Mouse (Mus musculus) frontal cortex, adult (tissue): ENCODE measurements around the gene Gm37419.

Source experiments
- ATAC-seq: cut with Nextera tagmentation; 2 replicates; pipeline ENCODE4 v1.9.2; 2017; ENCODE audit warnings: mild to moderate bottlenecking, moderate library complexity, mixed read lengths; ENCODE audit not compliant: low TSS enrichment

Gene Gm37419

DNA sequence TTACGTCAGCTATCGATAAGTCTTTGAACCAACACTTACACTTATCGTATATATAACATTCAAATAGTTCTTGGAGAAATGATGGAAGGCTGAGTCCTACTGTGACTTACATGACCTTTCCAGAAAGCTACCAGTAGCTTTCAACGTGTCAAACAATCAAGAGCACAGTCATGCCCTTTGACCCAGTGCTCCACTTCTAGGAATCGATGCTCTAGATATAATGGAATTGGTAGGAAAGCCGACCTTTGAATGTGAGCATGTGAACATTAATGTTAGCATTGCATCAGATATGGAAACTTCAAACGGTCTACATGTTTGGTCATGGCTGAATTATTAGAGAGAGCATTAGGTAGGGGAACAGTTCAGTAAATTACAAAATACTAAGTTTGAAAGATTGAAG is 8.1 kb downstream of the Gm37419 start:
- no peak for ATAC-seq

GRCm38 (mm10) chr16:23997228-23997627 is 8.9 kb downstream of the Gm37419 start:
- no peak for ATAC-seq

- ATAC-seq = no peak
Observed at GRCm38 (mm10) chr16:23997912-23998311, 9.6 kb downstream of the Gm37419 start.

DNA sequence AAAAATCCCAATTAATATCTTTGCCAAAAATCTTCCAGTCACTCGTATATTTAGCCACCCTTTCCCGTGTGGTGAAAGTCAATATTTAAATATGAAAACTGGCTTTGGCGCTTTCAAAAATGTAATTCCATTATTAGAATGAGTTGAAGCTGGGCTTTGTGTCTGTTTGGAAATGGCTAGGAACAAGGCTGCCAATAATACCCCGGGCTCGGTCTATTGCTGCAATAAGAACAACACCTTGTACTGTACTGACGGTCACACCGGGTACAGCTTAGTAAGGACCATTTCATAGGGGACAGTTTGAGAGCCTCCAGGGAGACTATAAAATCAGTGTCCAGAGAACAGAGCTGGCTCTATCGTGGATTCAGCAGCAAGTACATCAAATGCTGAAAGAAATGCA is 17.6 kb downstream of the Gm37419 start:
- no peak for ATAC-seq

GRCm38 (mm10) chr16:24009891-24010290 is 21.6 kb downstream of the Gm37419 start:
- no peak for ATAC-seq

- ATAC-seq = no peak
Observed at GRCm38 (mm10) chr16:24011306-24011705, 23.0 kb downstream of the Gm37419 start.

- ATAC-seq = no peak
Observed at GRCm38 (mm10) chr16:24012066-24012465, 23.8 kb downstream of the Gm37419 start.

DNA sequence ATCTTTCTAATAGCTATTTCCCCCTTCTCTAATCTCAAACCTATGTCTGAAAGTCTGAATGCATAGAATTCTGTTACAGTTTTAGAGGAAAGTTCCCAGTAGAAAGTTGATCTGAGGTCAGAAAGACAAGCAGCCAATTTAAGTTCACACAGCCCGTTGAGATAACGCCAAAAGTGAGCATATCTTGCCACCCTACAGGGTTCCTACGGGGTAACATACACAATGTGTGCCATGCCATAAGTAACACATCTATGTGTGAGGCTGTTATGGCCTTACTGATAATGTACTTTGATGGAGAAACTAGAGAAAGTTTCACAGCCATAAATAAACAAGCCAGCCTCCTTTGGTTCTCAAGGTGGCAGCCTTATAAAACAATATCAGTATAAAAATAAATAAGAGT is 26.1 kb downstream of the Gm37419 start:
- ATAC-seq = no peak

- no peak for ATAC-seq
Observed at GRCm38 (mm10) chr16:24016273-24016672, 28.0 kb downstream of the Gm37419 start.

- no peak for ATAC-seq
Observed at GRCm38 (mm10) chr16:24016742-24017141, 28.5 kb downstream of the Gm37419 start.

- no peak for ATAC-seq
Observed at GRCm38 (mm10) chr16:24021722-24022121, 33.4 kb downstream of the Gm37419 start.

DNA sequence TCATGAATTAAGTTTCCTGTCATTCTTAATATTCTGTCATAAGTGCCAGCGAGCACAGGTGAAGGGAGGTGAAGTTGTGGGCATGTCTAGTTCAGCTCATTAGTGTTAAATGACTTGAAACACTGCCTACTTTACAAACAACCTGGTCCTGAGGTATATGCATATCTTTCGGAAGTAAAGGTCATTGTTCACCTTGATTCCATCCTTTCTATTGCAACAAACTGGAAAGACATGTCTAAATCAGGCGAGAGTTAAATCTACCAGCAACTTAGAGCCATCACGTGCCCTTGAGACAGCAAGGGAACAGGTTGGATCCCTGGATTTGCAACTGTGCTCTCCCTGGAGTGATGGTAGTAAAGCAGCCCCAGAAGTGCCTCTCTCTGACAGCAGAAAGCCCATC is 34.3 kb downstream of the Gm37419 start:
- ATAC-seq = no peak

DNA sequence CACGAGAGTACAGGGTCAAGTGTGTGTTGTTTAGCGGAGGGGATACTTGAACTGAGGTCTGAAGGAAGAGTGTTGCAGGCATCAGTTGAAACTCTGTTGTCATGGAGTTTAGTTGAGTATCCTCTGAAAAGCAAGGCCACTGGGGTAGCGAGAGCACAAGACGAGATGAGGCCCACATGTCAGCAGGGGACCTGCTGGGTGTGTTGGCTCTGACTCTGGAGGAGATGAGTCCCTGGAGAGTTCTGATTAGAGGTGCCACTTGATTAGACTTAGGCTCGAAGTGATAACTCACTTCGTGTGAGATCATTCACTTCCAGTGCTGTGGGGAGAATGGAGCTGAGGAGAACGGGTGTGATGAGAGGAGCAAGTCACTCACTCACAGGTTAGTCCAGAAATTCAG is 37.2 kb downstream of the Gm37419 start:
- ATAC-seq = no peak

- ATAC-seq = no peak
Observed at GRCm38 (mm10) chr16:24029965-24030672, 41.8 kb downstream of the Gm37419 start.

- ATAC-seq = no peak
Observed at GRCm38 (mm10) chr16:24033259-24033658, 45.0 kb downstream of the Gm37419 start.

DNA sequence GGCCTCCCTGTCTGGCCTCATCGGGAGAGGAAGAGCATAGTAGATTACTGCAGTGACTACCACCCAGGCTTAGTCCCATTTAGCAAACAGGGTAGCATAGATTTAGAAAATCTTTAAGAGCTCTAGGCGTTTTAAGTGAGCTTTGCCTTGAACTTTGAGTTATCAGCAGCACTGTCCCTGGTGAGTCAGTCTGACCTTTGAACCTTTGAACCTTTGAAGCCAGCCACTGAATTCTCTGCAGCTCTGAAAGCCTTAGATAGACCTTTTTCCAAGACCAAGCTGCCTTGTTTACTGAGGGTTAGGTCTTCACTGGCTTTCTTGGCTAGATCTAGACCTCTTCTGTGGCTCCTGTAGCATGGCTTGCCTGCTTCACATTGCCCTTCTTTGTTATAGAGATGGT is 46.2 kb downstream of the Gm37419 start:
- no peak for ATAC-seq

- no peak for ATAC-seq
Observed at GRCm38 (mm10) chr16:24035767-24036166, 47.5 kb downstream of the Gm37419 start.

DNA sequence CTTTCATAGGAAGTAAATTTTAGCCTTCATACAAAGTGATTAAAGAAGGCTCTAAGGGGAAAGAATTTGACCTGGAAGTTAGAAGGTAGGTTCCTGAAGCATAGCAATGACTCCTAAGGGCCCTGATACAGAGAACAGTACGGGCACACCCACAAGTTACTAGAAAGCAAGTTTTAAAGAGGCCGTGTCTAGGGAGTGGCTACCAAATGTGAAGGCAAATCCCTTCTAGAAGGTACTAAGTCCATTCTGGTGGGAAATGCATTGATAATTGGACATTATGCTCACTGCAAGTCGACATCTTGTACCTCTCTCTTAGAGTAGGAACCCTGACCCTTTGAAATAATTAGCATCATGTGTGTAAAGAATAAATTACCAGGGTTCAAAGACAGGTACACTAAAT is 48.1 kb downstream of the Gm37419 start:
- ATAC-seq = no peak
